Mouse (Mus musculus) left cerebral cortex, adult 2 months (tissue): ENCODE results near the gene Pik3r5. TPM values are rescaled to one million over a fixed set of nuclear protein-coding genes. Genes with fewer than 3 reads are reported as not detected.

Experiments used
- DNase-seq, 2 experiments: peaks; one replicate each; pipeline ENCODE4 v3.0.0; 2021 to 2022; ENCODE audit warnings: low spot score in 2 of 2, mixed read lengths in 1 of 2; ENCODE audit errors: extremely low spot score in 1 of 2
- H3K27ac ChIP-seq: fragments of 200-600 bp; 2 replicates; pipeline ENCODE4 v1.8.1; 2022
- H3K4me3 ChIP-seq: fragments of 200-600 bp; 2 replicates; pipeline ENCODE4 v1.8.1; 2022
- CTCF ChIP-seq: fragments of 200-600 bp; IDR thresholded peaks from 2 replicates; pipeline ENCODE4 v1.8.1; 2022; ENCODE audit warnings: antibody characterized with exemption, mild to moderate bottlenecking, moderate library complexity
- intact Hi-C: fragments of 180-260 bp; cut with DNase I; formaldehyde crosslinking; loops from one replicate; pipeline ENCODE4 v1.15.1; 2025
- total RNA-seq, 2 experiments: library from RNA; stranded (reverse); gene quantifications; 2 replicates each; pipeline ENCODE4 v1.2.3; 2021

The Pik3r5 gene
- total RNA-seq, 2 experiments from 2014 or later = 2.6 to 2.9 TPM

- intact Hi-C loops = no loop called here
- H3K4me3 ChIP-seq = no peak overlapping the region
- no peak for DNase-seq
- no peak for TF ChIP-seq CTCF
- H3K27ac ChIP-seq = no peak overlapping the region
Measured at GRCm38 (mm10) chr11:68545172-68545571, 113.3 kb downstream of the Pik3r5 start.

GRCm38 (mm10) chr11:68545682-68546222 is 113.8 kb downstream of the Pik3r5 start:
- TF ChIP-seq CTCF = no peak
- Histone ChIP-seq H3K27ac (no peak overlapping the region), H3K4me3 (no peak overlapping the region)
- intact Hi-C loops = no loop called here
- DNase-seq = no peak

Other genes with a start within 250 kb of the Pik3r5 start
- 1 to 10 TPM; 6.0 to 7.4 TPM for gene Ntn1, start 31.3 kb upstream of the Pik3r5 start, total RNA-seq
- 1 to 10 TPM; 5.0 to 6.4 TPM for gene Pik3r6, start 70.9 kb downstream of the Pik3r5 start, total RNA-seq
- not detected for gene Mfsd6l, start 124.1 kb downstream of the Pik3r5 start, total RNA-seq
- 1 to 10 TPM in 1 of 2 experiments, under 1 TPM in 1; 0.66 to 1.2 TPM for gene Ccdc42, start 154.9 kb downstream of the Pik3r5 start, total RNA-seq